Mouse (Mus musculus) lung, adult 2 months (tissue): Measurements from ENCODE around the gene Zfp949.
"Not testable (repeated sequence)": the region's sequence is repeated elsewhere in the genome, so short reads cannot be mapped to it uniquely, and the experiment has no call there.

Source experiments
- CTCF ChIP-seq: fragments of 200-500 bp; IDR thresholded peaks from 2 replicates; pipeline ENCODE4 v1.5.1; 2011; ENCODE audit warnings: mild to moderate bottlenecking, low read length, control low read depth; ENCODE audit not compliant: insufficient read depth
- POLR2A ChIP-seq: fragments of 200-500 bp; IDR thresholded peaks from 2 replicates; pipeline ENCODE4 v1.6.1; 2011; ENCODE audit warnings: low read depth, mild to moderate bottlenecking, control low read depth, low read length, borderline replicate concordance; ENCODE audit errors: extremely low read depth

DNA sequence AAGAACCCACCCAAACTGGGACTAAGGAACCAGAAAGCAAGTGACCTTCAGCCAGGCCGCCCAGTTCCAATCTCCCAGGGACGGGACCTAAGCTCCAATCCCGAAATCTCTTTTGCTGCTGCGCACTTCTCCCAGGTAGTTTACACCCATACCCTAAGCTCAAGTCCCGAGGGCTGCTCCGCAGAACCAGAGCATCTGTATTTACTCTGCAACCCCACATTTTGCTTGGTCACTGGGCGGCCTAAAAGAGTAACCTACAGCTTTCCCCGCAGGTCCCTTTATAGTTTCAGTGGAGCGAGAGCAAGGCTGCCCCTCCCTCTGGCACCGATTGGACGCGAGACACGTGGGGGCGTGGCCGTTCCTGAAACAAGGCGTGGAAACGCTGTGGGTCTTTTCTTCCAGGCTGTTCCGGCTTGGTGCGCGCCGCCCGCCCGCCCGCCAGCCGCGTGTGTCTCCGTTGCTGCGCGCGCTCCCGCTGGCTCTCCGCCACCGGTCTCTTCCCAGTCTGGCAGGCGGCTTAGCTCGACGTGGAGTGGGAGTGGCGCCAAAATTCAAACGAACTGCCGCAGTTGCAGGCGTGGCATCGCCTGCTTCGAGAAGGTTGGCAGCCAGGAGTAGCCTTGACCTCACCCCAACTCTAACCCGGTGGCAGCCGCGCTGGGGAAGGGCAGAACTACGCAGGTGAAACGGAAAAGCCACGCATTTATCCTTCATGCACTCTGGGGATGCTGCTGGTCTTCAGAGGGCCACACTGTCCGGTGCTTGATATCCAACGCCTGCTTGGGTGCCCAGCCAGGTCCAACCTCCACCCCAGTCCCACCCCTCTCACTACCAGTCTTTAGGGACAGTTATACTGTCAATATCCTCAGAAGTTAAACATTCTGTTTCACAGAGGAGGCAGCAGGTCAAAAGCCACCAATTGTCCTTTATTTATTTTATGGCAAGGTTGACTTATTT lies 51.7 kb downstream of the Zfp949 start:
- TF ChIP-seq CTCF, POLR2A: not testable (repeated sequence)
